Mouse (Mus musculus) stomach, postnatal 0 days (tissue): Measurements from ENCODE around the gene Morn2.
"Not testable (repeated sequence)": the region's sequence is repeated elsewhere in the genome, so short reads cannot be mapped to it uniquely, and the experiment has no call there.

Source experiments
- CTCF ChIP-seq: IDR thresholded peaks from 2 replicates; pipeline ENCODE4 v1.5.1; 2016; ENCODE audit warnings: antibody characterized with exemption, low read depth, mild to moderate bottlenecking, moderate library complexity
- EP300 ChIP-seq: optimal IDR thresholded peaks from 2 replicates; pipeline ENCODE3; 2016; ENCODE audit warnings: antibody characterized with exemption

DNA sequence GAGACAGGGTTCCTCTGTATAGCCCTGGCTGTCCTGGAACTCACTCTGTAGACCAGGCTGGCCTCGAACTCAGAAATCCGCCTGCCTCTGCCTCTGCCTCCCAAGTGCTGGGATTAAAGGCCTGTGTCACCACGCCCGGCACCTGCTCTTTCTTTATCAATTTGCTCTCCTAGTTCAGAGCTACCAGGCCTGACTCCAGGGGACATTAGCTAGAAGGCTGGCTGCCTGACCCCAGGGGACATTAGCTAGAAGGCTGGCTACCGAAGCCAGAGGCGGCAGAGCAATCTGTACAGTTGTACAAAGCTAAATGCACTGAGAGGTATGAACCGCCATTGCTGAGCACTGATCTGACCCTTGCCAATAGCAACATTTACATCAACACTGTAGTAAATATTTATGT lies 19.4 kb upstream of the Morn2 start:
- not testable (repeated sequence) for TF ChIP-seq CTCF, EP300
